Mouse (Mus musculus) liver, embryonic 14.5 days (tissue): ENCODE measurements at regions not wholly inside any gene's neighbourhood (a gene's known extent, or its start where the extent isn't known, plus 50 kb on each side); places are given as distances from the start of the nearest gene placed in this dataset.

Experiments used
- CTCF ChIP-seq: IDR thresholded peaks from 2 replicates; pipeline ENCODE4 v1.5.1; 2016; ENCODE audit warnings: antibody characterized with exemption, low read depth, control low read depth
- EP300 ChIP-seq: IDR thresholded peaks from 2 replicates; pipeline ENCODE4 v1.6.1; 2016; ENCODE audit warnings: antibody characterized with exemption, low read depth

DNA sequence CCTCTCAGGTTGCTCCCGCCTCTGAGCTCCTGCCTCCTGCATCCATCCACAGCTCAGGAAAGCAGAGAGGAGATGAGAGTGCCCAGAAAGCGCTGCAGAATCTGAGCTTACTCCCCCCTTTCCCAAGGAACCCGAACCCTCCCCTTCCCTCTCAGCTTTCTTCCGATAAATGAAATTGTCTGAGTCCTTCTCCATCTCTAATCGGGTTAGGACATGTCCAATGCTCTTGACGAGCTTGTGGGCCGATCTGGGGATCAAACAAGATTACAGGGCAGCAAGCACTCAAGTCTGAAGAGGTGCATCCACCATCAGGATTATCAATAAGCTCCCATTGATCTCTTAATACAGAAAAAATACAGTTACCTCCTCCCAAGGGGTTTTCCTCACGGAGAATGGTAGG lies 80.0 kb upstream of the Foxk1 start:
- TF ChIP-seq CTCF (no peak), EP300 (no peak)
